Mouse (Mus musculus) embryonic facial prominence, embryonic 11.5 days (tissue): ENCODE data around the gene Cpne4. TPM values are rescaled to one million over a fixed set of nuclear protein-coding genes. Genes with fewer than 3 reads are reported as not detected.

ENCODE experiments used
- ATAC-seq: fragments of 200-750 bp; cut with Nextera tagmentation; replicated peaks from 2 replicates; pipeline ENCODE4 v1.8.0; 2017; ENCODE audit warnings: low read depth; ENCODE audit not compliant: insufficient number of reproducible peaks, low FRiP score, low TSS enrichment
- DNase-seq: peaks from one replicate; pipeline ENCODE4 v3.0.0-alpha.2; 2015; ENCODE audit warnings: low spot score
- H3K27ac ChIP-seq: fragments of 300-500 bp; sonication (generic); replicated peaks from 2 replicates; pipeline ENCODE4 v1.5.1; 2014; ENCODE audit warnings: mild to moderate bottlenecking, low read depth, low read length, control low read depth
- H3K27me3 ChIP-seq: fragments of 300-500 bp; sonication (generic); 2 replicates; pipeline ENCODE4 v1.6.1; 2014; ENCODE audit warnings: mild to moderate bottlenecking, low read length, moderate library complexity, mixed read lengths; ENCODE audit not compliant: control insufficient read depth, insufficient read depth
- H3K36me3 ChIP-seq: fragments of 300-500 bp; sonication (generic); replicated peaks from 2 replicates; pipeline ENCODE4 v1.6.1; 2014; ENCODE audit warnings: low read depth, mild to moderate bottlenecking, low read length, moderate library complexity, mixed read lengths; ENCODE audit not compliant: control insufficient read depth, insufficient read depth
- H3K4me1 ChIP-seq: fragments of 300-500 bp; sonication (generic); 2 replicates; pipeline ENCODE4 v1.6.1; 2014; ENCODE audit warnings: low read length, mixed read lengths; ENCODE audit not compliant: control insufficient read depth, insufficient read depth
- H3K4me2 ChIP-seq: fragments of 300-500 bp; sonication (generic); 2 replicates; pipeline ENCODE4 v1.6.1; 2014; ENCODE audit warnings: low read depth, mild to moderate bottlenecking, control low read depth, low read length, moderate library complexity
- H3K4me3 ChIP-seq: fragments of 300-500 bp; sonication (generic); 2 replicates; pipeline ENCODE4 v1.5.1; 2014; ENCODE audit warnings: low read depth, low read length, control low read depth
- H3K9ac ChIP-seq: fragments of 300-500 bp; sonication (generic); replicated peaks from 2 replicates; pipeline ENCODE4 v1.6.1; 2014; ENCODE audit warnings: mild to moderate bottlenecking, control low read depth, low read length
- H3K9me3 ChIP-seq: fragments of 300-500 bp; sonication (generic); replicated peaks from 2 replicates; pipeline ENCODE4 v1.6.1; 2016; ENCODE audit warnings: mild to moderate bottlenecking, low read length, inconsistent platforms, mixed read lengths; ENCODE audit not compliant: control insufficient read depth
- WGBS: fragments of 180-500 bp; shearing (Covaris S2); extraction: QIAGEN DNeasy Blood & Tissue Kit; methylation state at CpG from one replicate; pipeline ENCODE4 v1.1.7; 2014; 5-methylcytosine and 5-hydroxymethylcytosine counted together
- polyA plus RNA-seq: library from polyadenylated mRNA; unstranded; fragments of >200 nt; fragmentation: Nextera tagmentation; extraction: Ambion mirVana; gene quantifications from 2 replicates; pipeline ENCODE4 v1.2.1, GENCODE M21; 2014

The Cpne4 gene
- polyA plus RNA-seq, 1 experiment from 2014 or later: 0.77 TPM

- WGBS: 82% methylated on average over 3 of the region's 3 CpGs
- no peaks in the 10 kb centered on the region for H3K9me3 ChIP-seq
- H3K27ac ChIP-seq: no peak overlapping the region
- no peaks in the 10 kb centered on the region for H3K27me3 ChIP-seq
- no peak overlapping the region for H3K4me3 ChIP-seq
- no peaks in the 10 kb centered on the region for H3K36me3 ChIP-seq
- no peaks in the 10 kb centered on the region for H3K4me1 ChIP-seq
- DNase-seq (no peak), ATAC-seq (no peak)
- H3K4me2 ChIP-seq: no peak overlapping the region
- H3K9ac ChIP-seq: no peak overlapping the region
Measured at GRCm38 (mm10) chr9:104890517-104890916, 343.4 kb downstream of the Cpne4 start.

- H3K4me3 ChIP-seq: no peak overlapping the region
- no peaks in the 10 kb centered on the region for H3K9me3 ChIP-seq
- DNase-seq (no peak), ATAC-seq (no peak)
- H3K4me2 ChIP-seq: no peak overlapping the region
- no peaks in the 10 kb centered on the region for H3K27me3 ChIP-seq
- H3K36me3 ChIP-seq: no peaks in the 10 kb centered on the region
- no peak overlapping the region for H3K9ac ChIP-seq
- 78% methylated on average over 4 of the region's 4 CpGs for WGBS
- no peaks in the 10 kb centered on the region for H3K4me1 ChIP-seq
- H3K27ac ChIP-seq: no peak overlapping the region
Measured at GRCm38 (mm10) chr9:104895360-104895759, 348.3 kb downstream of the Cpne4 start.

- no peaks in the 10 kb centered on the region for H3K27me3 ChIP-seq
- H3K9me3 ChIP-seq: no peaks in the 10 kb centered on the region
- 42% methylated on average over 6 of the region's 6 CpGs for WGBS
- H3K4me2 ChIP-seq: no peak overlapping the region
- H3K4me3 ChIP-seq: no peak overlapping the region
- peak; percentile 5 for DNase-seq
- H3K36me3 ChIP-seq: no peaks in the 10 kb centered on the region
- no peak overlapping the region for H3K27ac ChIP-seq
- no peaks in the 10 kb centered on the region for H3K4me1 ChIP-seq
- no peak overlapping the region for H3K9ac ChIP-seq
- ATAC-seq: no peak
Measured at GRCm38 (mm10) chr9:104901118-104901517, 354.0 kb downstream of the Cpne4 start.

GRCm38 (mm10) chr9:104901827-104902226, 354.7 kb downstream of the Cpne4 start:
- H3K27me3 ChIP-seq: no peaks in the 10 kb centered on the region
- H3K9me3 ChIP-seq: no peaks in the 10 kb centered on the region
- no peaks in the 10 kb centered on the region for H3K4me1 ChIP-seq
- no peak for ATAC-seq
- no peak overlapping the region for H3K4me3 ChIP-seq
- H3K9ac ChIP-seq: no peak overlapping the region
- 49% methylated on average over 2 of the region's 2 CpGs for WGBS
- H3K36me3 ChIP-seq: no peaks in the 10 kb centered on the region
- no peak overlapping the region for H3K27ac ChIP-seq
- no peak overlapping the region for H3K4me2 ChIP-seq
- DNase-seq: no peak

- H3K9ac ChIP-seq: no peak overlapping the region
- no peaks in the 10 kb centered on the region for H3K36me3 ChIP-seq
- no peak overlapping the region for H3K4me2 ChIP-seq
- DNase-seq (peak; percentile 44), ATAC-seq (no peak)
- no peak overlapping the region for H3K27ac ChIP-seq
- no peaks in the 10 kb centered on the region for H3K4me1 ChIP-seq
- WGBS: 45% methylated on average over 2 of the region's 2 CpGs
- no peaks in the 10 kb centered on the region for H3K9me3 ChIP-seq
- no peaks in the 10 kb centered on the region for H3K27me3 ChIP-seq
- no peak overlapping the region for H3K4me3 ChIP-seq
Measured at GRCm38 (mm10) chr9:104912686-104913085, 365.6 kb downstream of the Cpne4 start.

GRCm38 (mm10) chr9:104913327-104913726, 366.2 kb downstream of the Cpne4 start:
- no peak overlapping the region for H3K27ac ChIP-seq
- no peak overlapping the region for H3K9ac ChIP-seq
- H3K4me1 ChIP-seq: no peaks in the 10 kb centered on the region
- H3K36me3 ChIP-seq: no peaks in the 10 kb centered on the region
- ATAC-seq (no peak), DNase-seq (no peak)
- WGBS: 79% methylated on average over 2 of the region's 2 CpGs
- no peak overlapping the region for H3K4me3 ChIP-seq
- no peaks in the 10 kb centered on the region for H3K27me3 ChIP-seq
- no peak overlapping the region for H3K4me2 ChIP-seq
- no peaks in the 10 kb centered on the region for H3K9me3 ChIP-seq

- Histone ChIP-seq H3K9ac (no peak overlapping the region), H3K36me3 (no peaks in the 10 kb centered on the region), H3K27ac (no peak overlapping the region), H3K4me1 (no peaks in the 10 kb centered on the region), H3K9me3 (no peaks in the 10 kb centered on the region), H3K4me3 (no peak overlapping the region), H3K4me2 (no peak overlapping the region), H3K27me3 (no peaks in the 10 kb centered on the region)
- DNase-seq: no peak
- no peak for ATAC-seq
- 84% methylated on average over 4 of the region's 4 CpGs for WGBS
Measured at GRCm38 (mm10) chr9:104921197-104921596, 374.1 kb downstream of the Cpne4 start.

- no peak overlapping the region for H3K4me3 ChIP-seq
- H3K9me3 ChIP-seq: no peaks in the 10 kb centered on the region
- no peaks in the 10 kb centered on the region for H3K27me3 ChIP-seq
- H3K4me1 ChIP-seq: no peaks in the 10 kb centered on the region
- H3K36me3 ChIP-seq: no peaks in the 10 kb centered on the region
- no peak overlapping the region for H3K27ac ChIP-seq
- ATAC-seq: no peak
- 78% methylated on average over 2 of the region's 2 CpGs for WGBS
- H3K9ac ChIP-seq: no peak overlapping the region
- no peak overlapping the region for H3K4me2 ChIP-seq
- DNase-seq: no peak
Measured at GRCm38 (mm10) chr9:104922051-104922450, 375.0 kb downstream of the Cpne4 start.
